Mouse (Mus musculus) bone marrow macrophage, adult 2 months (primary cell): ENCODE data around the gene Mthfs.
"Not testable (repeated sequence)": the region's sequence is repeated elsewhere in the genome, so short reads cannot be mapped to it uniquely, and the experiment has no call there.

ENCODE experiments used
- CTCF ChIP-seq: IDR thresholded peaks from 2 replicates; pipeline ENCODE4 v1.5.1; 2012; ENCODE audit warnings: low read depth, mild to moderate bottlenecking, low read length, moderate library complexity
- POLR2A ChIP-seq: IDR thresholded peaks from 2 replicates; pipeline ENCODE4 v1.6.1; 2012; ENCODE audit warnings: mild to moderate bottlenecking, low read depth, low read length, borderline replicate concordance

DNA sequence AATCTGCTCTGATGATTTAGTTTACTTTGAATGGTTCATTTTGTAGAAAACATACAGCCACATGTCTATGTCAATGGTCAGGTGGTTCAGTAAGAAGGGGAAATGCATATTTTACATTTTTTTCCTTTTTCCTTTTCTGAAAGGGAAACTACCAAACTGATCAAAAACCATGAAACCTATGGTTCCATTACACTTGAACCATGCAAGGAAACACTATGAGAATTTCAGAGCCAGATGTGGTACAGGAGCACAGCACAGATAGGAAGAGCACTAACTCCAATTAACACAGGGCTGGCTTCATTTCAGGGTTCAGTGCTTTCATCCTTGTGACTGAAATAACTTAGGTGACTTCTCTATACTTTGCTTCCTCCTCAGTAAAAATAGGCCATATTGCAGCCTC lies 8.2 kb upstream of the Mthfs start:
- not testable (repeated sequence) for TF ChIP-seq CTCF, POLR2A
